Mouse (Mus musculus): ENCODE measurements around the gene S100a4.

DNA sequence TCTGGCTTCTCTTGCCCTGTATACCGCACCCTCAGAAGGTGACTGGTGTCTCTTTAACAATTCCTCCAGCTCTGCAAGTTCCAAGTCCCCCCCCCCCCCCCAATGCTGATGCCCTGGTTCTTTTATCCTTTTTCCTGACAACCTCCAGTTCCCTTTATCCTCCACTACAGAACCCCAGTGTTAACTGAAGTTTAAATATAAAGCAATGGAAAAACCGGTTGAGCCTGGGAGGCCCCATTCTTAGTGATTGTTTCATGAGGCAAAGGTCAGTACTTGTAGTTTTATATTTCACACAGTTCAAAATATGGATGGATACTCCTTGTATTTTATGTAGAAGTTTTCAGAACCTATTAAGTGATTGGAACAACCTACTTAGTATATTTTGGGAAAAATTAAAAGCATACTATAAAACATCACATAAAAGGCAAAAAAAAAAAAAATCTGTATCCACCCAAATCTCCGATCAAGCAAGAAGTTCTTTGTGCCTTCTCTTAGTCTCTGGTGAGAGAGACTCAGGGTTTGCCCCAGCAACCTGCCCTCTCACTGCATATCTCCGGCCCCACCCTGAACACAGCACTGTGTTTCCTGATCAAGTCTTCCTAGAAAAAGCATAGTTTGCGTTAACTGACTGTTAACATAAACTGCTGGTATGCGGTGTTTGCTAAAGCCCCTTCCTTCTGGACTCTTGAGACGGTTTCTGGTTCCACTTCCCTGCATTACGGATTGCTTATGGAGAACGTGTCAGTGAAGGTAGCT is 22.9 kb downstream of the S100a4 start:
- no peak for TF ChIP-seq CTCF (IDR thresholded peaks at IDR 0.05)
- TF ChIP-seq POLR2A (IDR thresholded peaks at IDR 0.05; ENCODE audit: insufficient read depth, low read depth, low read length) = no peak
- no peak for TF ChIP-seq EP300 (IDR thresholded peaks at IDR 0.05; ENCODE audit: insufficient read depth, low read depth, low read length)
